Mouse (Mus musculus) forebrain, embryonic 16.5 days (tissue): ENCODE results near the gene Arl10. TPM values are rescaled to one million over a fixed set of nuclear protein-coding genes. Genes with fewer than 3 reads are reported as not detected.
"Not testable (repeated sequence)": the region's sequence is repeated elsewhere in the genome, so short reads cannot be mapped to it uniquely, and the experiment has no call there.

ENCODE experiments used
- ATAC-seq: fragments of 200-750 bp; cut with Nextera tagmentation; 2 replicates; pipeline ENCODE4 v1.8.0; 2017; ENCODE audit warnings: mild to moderate bottlenecking, moderate library complexity
- H3K27ac ChIP-seq: fragments of 300-500 bp; sonication (generic); 2 replicates; pipeline ENCODE4 v1.5.1; 2014; ENCODE audit warnings: low read length, control low read depth
- H3K27me3 ChIP-seq: fragments of 300-500 bp; sonication (generic); replicated peaks from 2 replicates; pipeline ENCODE4 v1.6.1; 2014; ENCODE audit warnings: low read length; ENCODE audit not compliant: control insufficient read depth, insufficient read depth
- H3K36me3 ChIP-seq: fragments of 300-500 bp; sonication (generic); 2 replicates; pipeline ENCODE4 v1.6.1; 2014; ENCODE audit not compliant: control insufficient read depth, insufficient read depth
- H3K4me1 ChIP-seq: fragments of 300-500 bp; sonication (generic); replicated peaks from 2 replicates; pipeline ENCODE4 v1.6.1; 2014; ENCODE audit warnings: low read length; ENCODE audit not compliant: control insufficient read depth, insufficient read depth
- H3K4me2 ChIP-seq: fragments of 300-500 bp; sonication (generic); 2 replicates; pipeline ENCODE4 v1.6.1; 2014; ENCODE audit warnings: mild to moderate bottlenecking, low read length, control low read depth
- H3K4me3 ChIP-seq: fragments of 300-500 bp; sonication (generic); replicated peaks from 2 replicates; pipeline ENCODE4 v1.5.1; 2014; ENCODE audit warnings: mild to moderate bottlenecking, low read length, control low read depth
- H3K9ac ChIP-seq: fragments of 300-500 bp; sonication (generic); replicated peaks from 2 replicates; pipeline ENCODE4 v1.6.1; 2014; ENCODE audit warnings: low read depth, low read length, control low read depth
- H3K9me3 ChIP-seq: fragments of 300-500 bp; sonication (generic); 2 replicates; pipeline ENCODE4 v1.6.1; 2016; ENCODE audit warnings: low read length; ENCODE audit not compliant: control insufficient read depth
- WGBS: fragments of 180-500 bp; shearing (Covaris S2); extraction: QIAGEN DNeasy Blood & Tissue Kit; methylation state at CpG from one replicate; pipeline ENCODE4 v1.1.7; 2014; 5-methylcytosine and 5-hydroxymethylcytosine counted together
- polyA plus RNA-seq: library from polyadenylated mRNA; unstranded; fragments of >200 nt; fragmentation: Nextera tagmentation; extraction: Ambion mirVana; gene quantifications from 2 replicates; pipeline ENCODE4 v1.2.1, GENCODE M21; 2015

The Arl10 gene
- polyA plus RNA-seq, 1 experiment from 2014 or later: 92.5 TPM

GRCm38 (mm10) chr13:54608002-54608401, 33.2 kb downstream of the Arl10 start:
- H3K4me2 ChIP-seq: no peak overlapping the region

GRCm38 (mm10) chr13:54608666-54609065, 33.9 kb downstream of the Arl10 start:
- peak overlapping the region; percentile 10; the same call in 1 of the 2 replicates for H3K4me3 ChIP-seq
- no peak for ATAC-seq
- H3K9ac ChIP-seq: peak overlapping the region; percentile 10
- no peaks in the 10 kb centered on the region; the same call in 1 of the 2 replicates for H3K36me3 ChIP-seq
- no peaks in the 10 kb centered on the region for H3K9me3 ChIP-seq
- H3K4me1 ChIP-seq: peaks cover 25% of the 10 kb centered on the region
- 7% methylated on average over 8 of the region's 8 CpGs for whole genome bisulfite sequencing
- H3K4me2 ChIP-seq: peak overlapping the region; percentile 12
- H3K27ac ChIP-seq: no peak overlapping the region
- H3K27me3 ChIP-seq: no peaks in the 10 kb centered on the region

More at GRCm38 (mm10) chr13:54608002-54608401, 33.2 kb downstream of the Arl10 start:
- Histone ChIP-seq H3K4me3 (no peak overlapping the region), H3K4me1 (peaks cover 25% of the 10 kb centered on the region), H3K27me3 (no peaks in the 10 kb centered on the region), H3K9ac (no peak overlapping the region), H3K9me3 (no peaks in the 10 kb centered on the region), H3K27ac (no peak overlapping the region), H3K36me3 (no peaks in the 10 kb centered on the region; the same call in 1 of the 2 replicates)
- 59% methylated on average over 3 of the region's 3 CpGs for WGBS
- no peak for ATAC-seq

- Histone ChIP-seq H3K27ac (no peak overlapping the region), H3K4me1 (peaks cover 25% of the 10 kb centered on the region), H3K4me2 (peak overlapping the region; percentile 12), H3K36me3 (no peaks in the 10 kb centered on the region; the same call in 1 of the 2 replicates), H3K4me3 (no peak overlapping the region), H3K9me3 (no peaks in the 10 kb centered on the region), H3K9ac (peak overlapping the region; percentile 10), H3K27me3 (no peaks in the 10 kb centered on the region)
- ATAC-seq: no peak
- 26% methylated on average over 1 of the region's 1 CpGs for WGBS
Measured at GRCm38 (mm10) chr13:54609301-54609700, 34.5 kb downstream of the Arl10 start.

GRCm38 (mm10) chr13:54610613-54610971, 35.8 kb downstream of the Arl10 start:
- Histone ChIP-seq H3K27me3 (no peaks in the 10 kb centered on the region), H3K9ac (peak overlapping the region; percentile 89), H3K36me3 (no peaks in the 10 kb centered on the region; the same call in 1 of the 2 replicates), H3K9me3 (no peaks in the 10 kb centered on the region), H3K4me2 (peak overlapping the region; percentile 72), H3K4me1 (peaks cover 25% of the 10 kb centered on the region), H3K27ac (peak overlapping the region; percentile 63), H3K4me3 (peak overlapping the region; percentile 79)
- WGBS: 11% methylated on average over 13 of the region's 13 CpGs
- ATAC-seq: peak; percentile 19; the same call in 1 of the 2 replicates

- H3K4me1 ChIP-seq: peaks cover 25% of the 10 kb centered on the region
- peak within 1 kb of the TSS; percentile 89 for H3K9ac ChIP-seq
- under 1% methylated on average over 62 of the region's 66 CpGs for WGBS
- peak within 1 kb of the TSS; percentile 72 for H3K4me2 ChIP-seq
- peak within 1 kb of the TSS; percentile 63 for H3K27ac ChIP-seq
- no peaks in the 10 kb centered on the region for H3K27me3 ChIP-seq
- H3K36me3 ChIP-seq: no peaks in the 10 kb centered on the region; the same call in 1 of the 2 replicates
- peak; percentile 79 for ATAC-seq
- no peaks in the 10 kb centered on the region for H3K9me3 ChIP-seq
- H3K4me3 ChIP-seq: peak within 1 kb of the TSS; percentile 79
Measured at GRCm38 (mm10) chr13:54610972-54611754, 36.3 kb downstream of the Arl10 start, which contains the start of gene Cltb. TSS of gene Cltb (minus strand) at chr13:54611344.

- H3K9me3 ChIP-seq, H3K27ac ChIP-seq, H3K36me3 ChIP-seq, H3K9ac ChIP-seq, ATAC-seq, H3K4me3 ChIP-seq, H3K4me2 ChIP-seq, H3K27me3 ChIP-seq: not testable (repeated sequence)
- peaks cover 25% of the 10 kb centered on the region for H3K4me1 ChIP-seq
- WGBS: 84% methylated on average over 8 of the region's 8 CpGs
Measured at GRCm38 (mm10) chr13:54613141-54613540, 38.3 kb downstream of the Arl10 start.

- no peak for ATAC-seq
- H3K9me3 ChIP-seq: no peaks in the 10 kb centered on the region
- no peak overlapping the region for H3K4me2 ChIP-seq
- no peak overlapping the region for H3K4me3 ChIP-seq
- peaks cover 5% of the 10 kb centered on the region for H3K4me1 ChIP-seq
- 81% methylated on average over 8 of the region's 8 CpGs for WGBS
- H3K9ac ChIP-seq: no peak overlapping the region
- no peaks in the 10 kb centered on the region for H3K27me3 ChIP-seq
- H3K36me3 ChIP-seq: no peaks in the 10 kb centered on the region
- no peak overlapping the region for H3K27ac ChIP-seq
Measured at GRCm38 (mm10) chr13:54616307-54616706, 41.5 kb downstream of the Arl10 start.

- H3K27ac ChIP-seq: no peak overlapping the region
- no peaks in the 10 kb centered on the region for H3K27me3 ChIP-seq
- H3K36me3 ChIP-seq: no peaks in the 10 kb centered on the region
- WGBS: 73% methylated on average over 6 of the region's 6 CpGs
- H3K4me3 ChIP-seq: no peak overlapping the region
- no peak for ATAC-seq
- no peak overlapping the region for H3K9ac ChIP-seq
- H3K9me3 ChIP-seq: no peaks in the 10 kb centered on the region
- H3K4me1 ChIP-seq: no peaks in the 10 kb centered on the region
- no peak overlapping the region for H3K4me2 ChIP-seq
Measured at GRCm38 (mm10) chr13:54616998-54617397, 42.2 kb downstream of the Arl10 start.

- no peaks in the 10 kb centered on the region for H3K9me3 ChIP-seq
- peaks cover 22% of the 10 kb centered on the region for H3K4me1 ChIP-seq
- no peaks in the 10 kb centered on the region for H3K36me3 ChIP-seq
- peak within 1 kb of the TSS; percentile 88 for H3K27ac ChIP-seq
- peak within 1 kb of the TSS; percentile 98 for H3K4me3 ChIP-seq
- ATAC-seq: peak; percentile 100
- H3K4me2 ChIP-seq: peak within 1 kb of the TSS; percentile 97
- 11% methylated on average over 44 of the region's 44 CpGs for WGBS
- no peaks in the 10 kb centered on the region for H3K27me3 ChIP-seq
- H3K9ac ChIP-seq: peak within 1 kb of the TSS; percentile 94
Measured at GRCm38 (mm10) chr13:54621155-54621932, 46.5 kb downstream of the Arl10 start, which contains the start of gene Faf2. TSS of gene Faf2 (plus strand) at chr13:54621784.
